ENCODE assay signal across 7 mouse cellular contexts in the genomic region with DNA sequence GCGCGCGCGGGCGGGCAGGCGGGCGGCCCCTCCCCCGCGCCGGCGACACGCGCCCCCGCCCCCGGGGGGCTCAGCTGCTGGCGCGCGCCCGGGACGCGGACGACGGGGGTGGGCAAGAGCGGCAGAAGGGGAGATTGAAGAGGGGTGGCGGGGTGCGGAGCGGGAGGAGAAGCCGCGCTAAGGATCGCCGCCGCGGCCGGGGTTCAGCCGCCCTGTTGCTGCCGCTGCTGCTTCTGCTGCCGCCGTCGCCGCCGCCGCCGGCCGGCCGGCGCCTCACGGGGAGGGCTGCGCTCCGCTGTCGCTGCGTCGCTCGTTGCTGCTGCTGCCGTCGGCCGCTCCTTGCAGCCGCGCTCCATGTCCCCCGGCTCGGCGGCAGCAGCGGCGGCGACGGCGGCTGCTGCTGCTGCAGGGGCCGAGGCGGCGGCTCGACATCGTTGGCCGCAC. TPM values are rescaled to one million over a fixed set of nuclear protein-coding genes. Genes with fewer than 3 reads are reported as not detected.
DNase-seq lines count a peak whose midpoint lies in the region; ATAC-seq and TF ChIP-seq lines count a peak whose summit lies in the region.

No protein-coding gene starts in this region.

- H3K36me3 ChIP-seq in kidney, postnatal 0 days (ENCODE audit: insufficient read depth, low read length): no peaks in the 10 kb centered on the region
- H3K36me3 ChIP-seq in embryonic facial prominence, embryonic 15.5 days: no peaks in the 10 kb centered on the region
- H3K36me3 ChIP-seq in limb, embryonic 12.5 days: no peaks in the 10 kb centered on the region
- H3K36me3 ChIP-seq in neural tube, embryonic 15.5 days: no peaks in the 10 kb centered on the region

- no peak for TF ChIP-seq CTCF in kidney, postnatal 0 days (IDR thresholded peaks at IDR 0.05; ENCODE audit: low read depth)
- TF ChIP-seq CTCF in bone marrow, adult 2 months (IDR thresholded peaks at IDR 0.05; ENCODE audit: control insufficient read depth, insufficient read depth, low read length): no peak

- no peaks in the 10 kb centered on the region for H3K9me3 ChIP-seq in kidney, postnatal 0 days (replicated peaks; ENCODE audit: low read length)
- no peaks in the 10 kb centered on the region for H3K9me3 ChIP-seq in embryonic facial prominence, embryonic 15.5 days (replicated peaks)
- no peaks in the 10 kb centered on the region for H3K9me3 ChIP-seq in limb, embryonic 12.5 days
- no peaks in the 10 kb centered on the region for H3K9me3 ChIP-seq in neural tube, embryonic 15.5 days (replicated peaks)

- H3K27me3 ChIP-seq in kidney, postnatal 0 days (ENCODE audit: insufficient read depth, low read length): peaks cover 16% of the 10 kb centered on the region; the same call in 1 of the 2 replicates
- peaks cover 38% of the 10 kb centered on the region for H3K27me3 ChIP-seq in embryonic facial prominence, embryonic 15.5 days
- H3K27me3 ChIP-seq in limb, embryonic 12.5 days: peaks cover 45% of the 10 kb centered on the region
- H3K27me3 ChIP-seq in neural tube, embryonic 15.5 days (replicated peaks): no peaks in the 10 kb centered on the region

- WGBS in kidney, postnatal 0 days: under 1% methylated on average over 33 of the region's 72 CpGs
- WGBS in bone marrow, adult 2 months: 1% methylated on average over 51 of the region's 72 CpGs
- 1% methylated on average over 32 of the region's 72 CpGs for WGBS in embryonic facial prominence, embryonic 15.5 days
- under 1% methylated on average over 33 of the region's 72 CpGs for WGBS in limb, embryonic 12.5 days
- 1% methylated on average over 28 of the region's 72 CpGs for WGBS in neural tube, embryonic 15.5 days

- peaks cover 12% of the 10 kb centered on the region; the same call in 1 of the 2 replicates for H3K4me1 ChIP-seq in kidney, postnatal 0 days (replicated peaks; ENCODE audit: insufficient read depth, low read length)
- no peaks in the 10 kb centered on the region; the same call in 1 of the 2 replicates for H3K4me1 ChIP-seq in bone marrow, adult 2 months (ENCODE audit: control insufficient read depth, insufficient read depth, low read length)
- peaks cover 18% of the 10 kb centered on the region for H3K4me1 ChIP-seq in embryonic facial prominence, embryonic 15.5 days
- H3K4me1 ChIP-seq in limb, embryonic 12.5 days (replicated peaks): peaks cover 15% of the 10 kb centered on the region
- H3K4me1 ChIP-seq in neural tube, embryonic 15.5 days: peaks cover 29% of the 10 kb centered on the region

- peak overlapping the region; percentile 99 for H3K4me2 ChIP-seq in kidney, postnatal 0 days (ENCODE audit: low read length)
- H3K4me2 ChIP-seq in embryonic facial prominence, embryonic 15.5 days (replicated peaks): peak overlapping the region; percentile 99
- H3K4me2 ChIP-seq in limb, embryonic 12.5 days: peak overlapping the region; percentile 99
- H3K4me2 ChIP-seq in neural tube, embryonic 15.5 days: peak overlapping the region; percentile 83

- TF ChIP-seq POLR2A in bone marrow, adult 2 months (IDR thresholded peaks at IDR 0.05; ENCODE audit: borderline replicate concordance, control insufficient read depth, low read depth, low read length): no peak

- peak overlapping the region; percentile 37; the same call in 1 of the 2 replicates for H3K9ac ChIP-seq in kidney, postnatal 0 days (ENCODE audit: low read depth, low read length)
- peak overlapping the region; percentile 23; the same call in 1 of the 2 replicates for H3K9ac ChIP-seq in embryonic facial prominence, embryonic 15.5 days
- no peak overlapping the region; the same call in 1 of the 2 replicates for H3K9ac ChIP-seq in limb, embryonic 12.5 days (replicated peaks)
- peak overlapping the region; percentile 91 for H3K9ac ChIP-seq in neural tube, embryonic 15.5 days (replicated peaks)

- peak; percentile 33 for DNase-seq in kidney, postnatal 0 days (ENCODE audit: low spot score)
- DNase-seq in kidney, postnatal 4 days: no peak
- no peak for DNase-seq in frontal cortex, adult 2 months (ENCODE audit: extremely low spot score in 1 of 2, low spot score in 1 of 2)

- H3K4me3 ChIP-seq in kidney, postnatal 0 days (replicated peaks; ENCODE audit: low read depth, low read length): peak overlapping the region; percentile 50
- H3K4me3 ChIP-seq in bone marrow, adult 2 months (replicated peaks; ENCODE audit: control insufficient read depth, low read depth, low read length): peak overlapping the region; percentile 27
- peak overlapping the region; percentile 62 for H3K4me3 ChIP-seq in embryonic facial prominence, embryonic 15.5 days (replicated peaks)
- peak overlapping the region; percentile 62 for H3K4me3 ChIP-seq in limb, embryonic 12.5 days (replicated peaks)
- H3K4me3 ChIP-seq in neural tube, embryonic 15.5 days (replicated peaks): peak overlapping the region; percentile 86

- peak; percentile 4; the same call in 1 of the 2 replicates for ATAC-seq in kidney, postnatal 0 days (replicated peaks; ENCODE audit: low FRiP score, low read depth)
- no peak for ATAC-seq in embryonic facial prominence, embryonic 15.5 days (ENCODE audit: insufficient number of reproducible peaks, low FRiP score, low TSS enrichment, low read depth)
- ATAC-seq in limb, embryonic 12.5 days (ENCODE audit: insufficient number of reproducible peaks, insufficient read depth, low FRiP score, low TSS enrichment, low read depth): no peak
- no peak for ATAC-seq in neural tube, embryonic 15.5 days (ENCODE audit: low FRiP score)

- peak overlapping the region; percentile 70 for H3K27ac ChIP-seq in kidney, postnatal 0 days
- H3K27ac ChIP-seq in bone marrow, adult 2 months (ENCODE audit: control insufficient read depth, insufficient read depth, low read depth, low read length, poor library complexity): no peak overlapping the region; the same call in 1 of the 2 replicates
- peak overlapping the region; percentile 58; the same call in 1 of the 2 replicates for H3K27ac ChIP-seq in embryonic facial prominence, embryonic 15.5 days (replicated peaks)
- no peak overlapping the region for H3K27ac ChIP-seq in limb, embryonic 12.5 days
- peak overlapping the region; percentile 98 for H3K27ac ChIP-seq in neural tube, embryonic 15.5 days (replicated peaks)

RNA-seq across cellular contexts. Expression of a gene that starts 0.3 kb away (rescaled TPM):
- polyA plus RNA-seq in kidney, postnatal 0 days (2015; fragmentation: Nextera tagmentation; extraction: Ambion mirVana): 12.3 and 12.5 TPM in 2 replicates
- 4.2 and 6.1 TPM in 2 replicates for polyA plus RNA-seq in bone marrow, adult 2 months (2011; ENCODE audit: insufficient read depth, insufficient read length, low replicate concordance, missing spikeins)
- 16.0 and 17.6 TPM in 2 replicates for polyA plus RNA-seq in embryonic facial prominence, embryonic 15.5 days (2015; fragmentation: Nextera tagmentation; extraction: Ambion mirVana)
- polyA plus RNA-seq in limb, embryonic 12.5 days (2016; fragmentation: Nextera tagmentation; extraction: Ambion mirVana): 10.1 and 10.8 TPM in 2 replicates
- 35.0 and 44.0 TPM in 2 replicates for polyA plus RNA-seq in neural tube, embryonic 15.5 days (2015; fragmentation: Nextera tagmentation; extraction: Ambion mirVana)
- 166 and 186 TPM in 2 replicates for polyA plus RNA-seq in frontal cortex, adult 2 months (2012; rRNA removed)

Comparison
In these comparisons a context has a peak if more than half of its experiments do, and no peak if none do; other contexts are left out.
1. H3K27ac ChIP-seq: peak in kidney, postnatal 0 days (single experiment), embryonic facial prominence, embryonic 15.5 days (single experiment) and neural tube, embryonic 15.5 days (single experiment); none in bone marrow, adult 2 months (single experiment) and limb, embryonic 12.5 days (single experiment).
2. H3K4me3 ChIP-seq: peak in every context shown above with its lines; median percentile 86 in neural tube, embryonic 15.5 days; 62 in embryonic facial prominence, embryonic 15.5 days; 62 in limb, embryonic 12.5 days; 50 in kidney, postnatal 0 days; 27 in bone marrow, adult 2 months.
3. Peak in every context shown above with its lines, with median percentiles within 50 percentile points of each other: H3K4me2 ChIP-seq.